Mouse (Mus musculus) neural tube, embryonic 12.5 days (tissue): ENCODE results near the gene Cyba. TPM values are rescaled to one million over a fixed set of nuclear protein-coding genes. Genes with fewer than 3 reads are reported as not detected.

Experiments used
- ATAC-seq: fragments of 200-750 bp; cut with Nextera tagmentation; 2 replicates; pipeline ENCODE4 v1.8.0; 2017; ENCODE audit warnings: low read depth, mild to moderate bottlenecking, moderate TSS enrichment, moderate library complexity; ENCODE audit not compliant: low FRiP score
- H3K27ac ChIP-seq: fragments of 300-500 bp; sonication (generic); 2 replicates; pipeline ENCODE4 v1.5.1; 2016
- H3K27me3 ChIP-seq: fragments of 300-500 bp; sonication (generic); replicated peaks from 2 replicates; pipeline ENCODE4 v1.6.1; 2016; ENCODE audit warnings: mild to moderate bottlenecking
- H3K36me3 ChIP-seq: fragments of 300-500 bp; sonication (generic); 2 replicates; pipeline ENCODE4 v1.6.1; 2016; ENCODE audit warnings: mild to moderate bottlenecking
- H3K4me1 ChIP-seq: fragments of 300-500 bp; sonication (generic); 2 replicates; pipeline ENCODE4 v1.6.1; 2016
- H3K4me2 ChIP-seq: fragments of 300-500 bp; sonication (generic); replicated peaks from 2 replicates; pipeline ENCODE4 v1.6.1; 2016; ENCODE audit warnings: mild to moderate bottlenecking
- H3K4me3 ChIP-seq: fragments of 300-500 bp; sonication (generic); 2 replicates; pipeline ENCODE4 v1.5.1; 2016
- H3K9ac ChIP-seq: fragments of 300-500 bp; sonication (generic); 2 replicates; pipeline ENCODE4 v1.6.1; 2016; ENCODE audit warnings: mild to moderate bottlenecking
- H3K9me3 ChIP-seq: fragments of 300-500 bp; sonication (generic); 2 replicates; pipeline ENCODE4 v1.6.1; 2016; ENCODE audit warnings: mild to moderate bottlenecking
- WGBS: fragments of 180-500 bp; shearing (Covaris S2); methylation state at CpG from one replicate; pipeline ENCODE4 v1.1.7; 2016; 5-methylcytosine and 5-hydroxymethylcytosine counted together
- polyA plus RNA-seq: library from polyadenylated mRNA; unstranded; fragments of >200 nt; fragmentation: Nextera tagmentation; extraction: Ambion mirVana; gene quantifications from 2 replicates; pipeline ENCODE4 v1.2.1, GENCODE M21; 2016

Gene Cyba
- polyA plus RNA-seq, 1 experiment from 2014 or later = 58.5 TPM

GRCm38 (mm10) chr8:122430646-122431045 lies 2.1 kb downstream of the Cyba start:
- Histone ChIP-seq H3K27ac (no peak overlapping the region), H3K36me3 (peaks cover 23% of the 10 kb centered on the region), H3K4me2 (no peak overlapping the region), H3K27me3 (no peaks in the 10 kb centered on the region), H3K4me3 (no peak overlapping the region), H3K9ac (no peak overlapping the region), H3K9me3 (no peaks in the 10 kb centered on the region), H3K4me1 (peaks cover 13% of the 10 kb centered on the region)
- ATAC-seq = no peak
- 79% methylated on average over 3 of the region's 3 CpGs for WGBS

GRCm38 (mm10) chr8:122430058-122430636 lies 2.6 kb downstream of the Cyba start:
- Histone ChIP-seq H3K4me3 (no peak overlapping the region), H3K36me3 (peaks cover 18% of the 10 kb centered on the region), H3K9ac (no peak overlapping the region), H3K4me2 (no peak overlapping the region), H3K4me1 (peaks cover 13% of the 10 kb centered on the region), H3K9me3 (no peaks in the 10 kb centered on the region), H3K27ac (no peak overlapping the region), H3K27me3 (no peaks in the 10 kb centered on the region)
- WGBS = 89% methylated on average over 10 of the region's 10 CpGs
- ATAC-seq = no peak

GRCm38 (mm10) chr8:122428163-122428562 lies 4.6 kb downstream of the Cyba start:
- Histone ChIP-seq H3K4me2 (no peak overlapping the region), H3K9me3 (no peaks in the 10 kb centered on the region), H3K27me3 (no peaks in the 10 kb centered on the region), H3K9ac (no peak overlapping the region), H3K4me1 (peaks cover 13% of the 10 kb centered on the region), H3K4me3 (no peak overlapping the region), H3K27ac (no peak overlapping the region), H3K36me3 (no peaks in the 10 kb centered on the region; the same call in 1 of the 2 replicates)
- ATAC-seq = no peak
- 93% methylated on average over 9 of the region's 9 CpGs for WGBS

DNA sequence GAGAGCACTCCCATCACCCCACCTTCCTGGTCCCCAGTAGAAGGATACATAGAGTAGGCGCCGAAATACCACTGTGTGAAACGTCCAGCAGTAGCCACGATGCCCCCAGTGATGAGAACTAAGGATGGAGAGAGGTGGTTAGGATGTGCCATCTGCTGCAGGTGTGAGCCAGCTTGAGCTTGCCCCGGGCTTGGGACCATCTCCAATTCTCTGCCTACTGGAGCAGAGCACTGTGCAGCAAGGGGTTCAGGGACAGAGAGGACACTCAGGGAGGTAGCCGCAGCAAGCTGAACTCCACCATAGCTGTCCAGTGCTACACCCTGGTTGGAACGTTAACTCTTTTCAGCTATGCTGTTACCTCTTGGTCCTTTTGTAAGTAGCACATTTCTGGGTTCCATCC lies 5.1 kb downstream of the Cyba start:
- Histone ChIP-seq H3K9me3 (no peaks in the 10 kb centered on the region), H3K27ac (no peak overlapping the region), H3K4me3 (no peak overlapping the region), H3K4me2 (no peak overlapping the region), H3K36me3 (no peaks in the 10 kb centered on the region), H3K27me3 (no peaks in the 10 kb centered on the region), H3K9ac (no peak overlapping the region), H3K4me1 (peaks cover 8% of the 10 kb centered on the region)
- WGBS = 91% methylated on average over 7 of the region's 7 CpGs
- no peak for ATAC-seq

DNA sequence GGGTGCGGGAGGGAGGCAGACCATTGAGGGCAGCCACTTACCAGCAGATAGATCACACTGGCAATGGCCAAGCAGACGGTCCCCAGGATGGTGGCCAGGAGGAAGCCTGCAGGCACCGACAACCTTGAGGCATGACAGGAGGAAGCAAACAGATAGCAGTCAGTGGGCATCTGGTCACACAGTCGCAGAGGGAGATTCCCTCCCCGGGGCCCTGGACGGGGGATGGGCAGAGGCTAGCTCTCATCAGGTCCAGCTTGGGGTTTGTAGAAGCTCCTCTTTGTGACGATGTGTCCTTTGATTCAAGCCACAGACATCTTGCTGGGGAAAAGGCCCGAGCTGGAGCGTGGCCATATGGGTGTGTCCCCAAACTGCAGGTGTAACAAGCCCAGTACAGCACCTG lies 6.6 kb downstream of the Cyba start:
- 80% methylated on average over 9 of the region's 9 CpGs for WGBS
- H3K4me3 ChIP-seq = no peak overlapping the region
- H3K36me3 ChIP-seq = no peaks in the 10 kb centered on the region
- H3K9ac ChIP-seq = no peak overlapping the region
- ATAC-seq = no peak
- H3K27ac ChIP-seq = no peak overlapping the region
- H3K27me3 ChIP-seq = no peaks in the 10 kb centered on the region
- no peaks in the 10 kb centered on the region for H3K4me1 ChIP-seq
- H3K9me3 ChIP-seq = no peaks in the 10 kb centered on the region
- no peak overlapping the region for H3K4me2 ChIP-seq

GRCm38 (mm10) chr8:122423659-122424058 lies 9.1 kb downstream of the Cyba start:
- no peak overlapping the region for H3K9ac ChIP-seq
- no peaks in the 10 kb centered on the region for H3K9me3 ChIP-seq
- WGBS = 58% methylated on average over 5 of the region's 5 CpGs
- H3K27me3 ChIP-seq = no peaks in the 10 kb centered on the region
- no peak overlapping the region for H3K27ac ChIP-seq
- ATAC-seq = no peak
- no peaks in the 10 kb centered on the region for H3K4me1 ChIP-seq
- peaks cover 10% of the 10 kb centered on the region for H3K36me3 ChIP-seq
- H3K4me3 ChIP-seq = no peak overlapping the region
- H3K4me2 ChIP-seq = no peak overlapping the region

- H3K4me1 ChIP-seq = no peaks in the 10 kb centered on the region
- no peak overlapping the region for H3K9ac ChIP-seq
- H3K27me3 ChIP-seq = no peaks in the 10 kb centered on the region
- no peak overlapping the region for H3K4me2 ChIP-seq
- peaks cover 14% of the 10 kb centered on the region for H3K36me3 ChIP-seq
- H3K4me3 ChIP-seq = no peak overlapping the region
- no peak for ATAC-seq
- WGBS = 90% methylated on average over 24 of the region's 24 CpGs
- H3K27ac ChIP-seq = no peak overlapping the region
- no peaks in the 10 kb centered on the region for H3K9me3 ChIP-seq
These were observed 9.5 kb downstream of the Cyba start for GRCm38 (mm10) chr8:122423217-122423616.

- Histone ChIP-seq H3K4me3 (no peak within 1 kb of the TSS), H3K27me3 (no peaks in the 10 kb centered on the region), H3K9ac (no peak within 1 kb of the TSS), H3K4me1 (no peaks in the 10 kb centered on the region), H3K4me2 (no peak within 1 kb of the TSS), H3K27ac (no peak within 1 kb of the TSS), H3K9me3 (no peaks in the 10 kb centered on the region), H3K36me3 (peaks cover 28% of the 10 kb centered on the region)
- 86% methylated on average over 14 of the region's 14 CpGs for WGBS
- no peak for ATAC-seq
These were observed 11.2 kb downstream of the Cyba start, which contains the start of gene Il17c for GRCm38 (mm10) chr8:122421376-122422070. Il17c (plus strand) TSS chr8:122422020.

DNA sequence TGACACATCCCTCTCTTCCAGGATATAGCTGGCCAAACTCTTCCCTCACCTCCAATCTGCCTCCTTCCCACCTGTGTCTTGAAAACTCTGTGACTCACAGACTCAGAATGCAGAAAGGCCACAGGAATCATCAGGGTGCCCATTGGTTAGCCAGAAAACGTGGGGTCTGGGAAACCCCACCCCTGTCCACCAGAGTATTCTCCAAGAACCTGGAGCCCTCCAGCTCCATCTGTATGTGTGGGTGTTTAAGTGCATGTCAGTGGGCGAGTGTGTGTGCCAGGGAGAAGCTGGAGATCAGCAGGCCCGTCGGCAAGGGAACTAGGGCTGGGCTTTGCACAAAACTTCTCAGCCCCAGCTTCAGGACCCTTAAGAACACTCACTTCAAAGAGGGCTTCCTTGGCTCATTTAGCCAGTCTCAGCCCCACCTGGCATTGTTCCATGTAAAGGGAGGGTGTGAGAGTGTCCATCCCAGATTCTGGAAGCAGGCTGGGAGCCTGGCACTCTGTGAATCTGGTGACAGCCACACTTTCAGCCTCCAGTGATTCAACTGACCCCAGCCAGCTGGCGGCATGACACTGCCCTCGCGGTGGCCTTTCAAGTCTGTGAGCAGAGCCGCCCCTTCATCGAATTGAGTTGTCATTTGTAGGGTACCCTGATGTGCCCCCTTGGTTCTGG lies 12.7 kb downstream of the Cyba start:
- Histone ChIP-seq H3K4me3 (no peak overlapping the region), H3K27ac (no peak overlapping the region), H3K9ac (no peak overlapping the region), H3K27me3 (no peaks in the 10 kb centered on the region), H3K4me1 (no peaks in the 10 kb centered on the region), H3K4me2 (no peak overlapping the region), H3K36me3 (peaks cover 43% of the 10 kb centered on the region), H3K9me3 (no peaks in the 10 kb centered on the region)
- ATAC-seq = no peak
- WGBS = 72% methylated on average over 9 of the region's 9 CpGs

GRCm38 (mm10) chr8:122415554-122415953 lies 17.2 kb downstream of the Cyba start:
- Histone ChIP-seq H3K9me3 (no peaks in the 10 kb centered on the region), H3K27me3 (no peaks in the 10 kb centered on the region), H3K36me3 (peaks cover 88% of the 10 kb centered on the region), H3K9ac (no peak overlapping the region), H3K4me2 (no peak overlapping the region), H3K4me3 (no peak overlapping the region), H3K27ac (no peak overlapping the region), H3K4me1 (no peaks in the 10 kb centered on the region)
- WGBS = 92% methylated on average over 6 of the region's 6 CpGs
- ATAC-seq = no peak

DNA sequence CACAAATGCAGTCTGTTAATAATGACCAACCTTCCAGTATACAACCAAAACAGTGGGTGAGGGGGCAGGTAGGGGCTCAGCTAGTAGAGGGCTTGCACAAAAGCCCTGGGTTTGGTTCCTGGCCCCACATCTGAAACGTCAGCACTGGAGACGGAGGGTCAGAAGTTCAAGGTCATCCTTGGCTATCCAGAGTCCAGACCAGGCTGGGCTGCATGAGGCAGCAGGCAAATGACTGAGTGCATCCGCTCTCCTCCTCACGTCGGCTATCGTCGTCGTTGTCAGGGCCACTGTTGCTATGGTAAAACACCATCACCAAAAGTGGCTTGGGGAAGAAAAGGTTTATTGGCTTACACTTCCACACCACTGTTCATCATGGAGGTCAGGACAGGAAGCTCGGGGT lies 18.4 kb downstream of the Cyba start:
- H3K27ac ChIP-seq = no peak overlapping the region
- peaks cover 97% of the 10 kb centered on the region for H3K36me3 ChIP-seq
- H3K9me3 ChIP-seq = no peaks in the 10 kb centered on the region
- no peak overlapping the region for H3K4me2 ChIP-seq
- H3K4me1 ChIP-seq = no peaks in the 10 kb centered on the region
- ATAC-seq = no peak
- 91% methylated on average over 9 of the region's 9 CpGs for WGBS
- no peak overlapping the region for H3K4me3 ChIP-seq
- no peak overlapping the region for H3K9ac ChIP-seq
- H3K27me3 ChIP-seq = no peaks in the 10 kb centered on the region

DNA sequence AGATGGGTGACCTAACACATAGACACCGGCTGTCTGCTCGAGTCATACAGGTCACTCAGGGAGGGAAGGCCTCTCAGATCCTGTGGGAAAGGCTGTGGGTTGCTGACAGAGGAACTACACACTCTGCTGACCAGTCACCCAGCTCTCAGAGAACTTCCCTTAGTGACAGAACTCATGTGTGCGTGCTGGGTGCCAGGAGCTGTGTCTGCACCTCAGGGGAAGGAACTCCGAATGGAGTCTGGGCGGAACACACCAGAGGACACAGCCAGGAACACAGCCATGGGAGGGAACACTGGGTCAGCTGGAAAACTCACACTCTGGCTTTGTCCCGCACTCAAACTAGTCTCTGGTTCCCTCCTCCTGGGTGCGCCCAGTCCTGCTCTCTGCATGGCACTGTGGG lies 25.1 kb downstream of the Cyba start:
- no peak overlapping the region for H3K4me2 ChIP-seq
- WGBS = 95% methylated on average over 7 of the region's 7 CpGs
- H3K27ac ChIP-seq = no peak overlapping the region
- no peaks in the 10 kb centered on the region for H3K9me3 ChIP-seq
- no peak for ATAC-seq
- H3K27me3 ChIP-seq = no peaks in the 10 kb centered on the region
- peaks cover 98% of the 10 kb centered on the region for H3K36me3 ChIP-seq
- no peaks in the 10 kb centered on the region for H3K4me1 ChIP-seq
- H3K9ac ChIP-seq = no peak overlapping the region
- H3K4me3 ChIP-seq = no peak overlapping the region
